Mouse (Mus musculus) heart, adult 9 months (tissue): ENCODE data around the gene Popdc3.
"Not testable (repeated sequence)": the region's sequence is repeated elsewhere in the genome, so short reads cannot be mapped to it uniquely, and the experiment has no call there.

ENCODE experiments used
- DNase-seq, 2 experiments: peaks; one replicate each; pipeline ENCODE4 v3.0.0; 2022; ENCODE audit warnings: low spot score in 2 of 2

The Popdc3 gene

DNA sequence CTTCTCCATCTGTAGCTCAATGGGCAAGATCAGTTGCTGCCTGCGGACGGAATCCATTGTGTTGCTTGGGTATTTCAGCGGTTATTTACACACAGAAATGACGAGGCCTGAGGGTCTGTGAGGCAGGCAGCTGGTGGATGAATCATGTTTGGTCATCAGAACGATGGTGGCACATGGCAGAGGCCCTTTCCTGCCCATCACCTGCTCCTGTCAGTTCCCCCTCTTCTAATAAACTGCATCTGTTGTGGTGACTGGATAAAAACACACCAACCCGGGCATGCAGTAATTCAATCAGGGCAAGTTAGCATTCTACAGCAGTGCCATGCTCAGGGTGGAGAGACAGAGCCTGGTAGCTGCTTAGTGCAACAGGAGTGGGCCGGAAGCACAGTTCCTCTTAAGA lies 133.7 kb downstream of the Popdc3 start:
- DNase-seq: no peak

DNA sequence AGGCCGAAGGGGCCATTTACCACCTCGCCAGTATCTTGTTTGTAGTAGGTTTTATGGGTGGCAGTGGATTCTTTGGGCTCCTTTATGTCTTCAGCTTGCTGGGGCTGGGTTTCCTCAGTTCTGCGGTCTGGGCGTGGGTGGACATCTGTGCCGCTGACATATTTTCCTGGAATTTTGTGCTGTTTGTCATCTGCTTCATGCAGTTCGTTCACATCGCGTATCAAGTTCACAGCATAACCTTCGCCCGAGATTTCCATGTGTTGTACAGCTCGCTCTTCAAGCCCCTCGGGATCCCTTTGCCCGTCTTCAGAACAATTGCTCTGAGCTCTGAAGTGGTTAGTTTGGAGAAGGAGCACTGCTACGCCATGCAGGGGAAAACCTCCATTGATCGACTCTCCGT lies 137.0 kb downstream of the Popdc3 start:
- no peak for DNase-seq

DNA sequence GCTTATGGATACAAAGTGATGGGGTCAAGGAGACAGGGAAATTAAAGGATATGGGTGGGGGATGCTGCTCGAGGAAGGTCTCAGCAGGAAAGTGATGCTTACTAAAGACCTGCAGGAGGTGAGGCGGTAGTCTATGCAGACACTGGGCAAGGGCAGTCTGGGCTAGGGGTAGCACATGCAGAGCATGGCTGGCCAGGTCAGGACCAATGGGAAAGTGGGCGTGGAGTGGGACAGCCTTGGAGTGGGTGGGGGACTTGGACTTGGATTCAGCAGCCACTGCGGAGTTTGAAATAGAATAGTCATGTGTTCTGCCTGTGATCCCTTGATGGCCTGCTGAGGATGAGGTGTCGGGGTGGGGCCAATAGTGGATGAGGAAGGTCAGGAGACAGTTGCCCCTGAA lies 141.0 kb downstream of the Popdc3 start:
- DNase-seq: no peak

DNA sequence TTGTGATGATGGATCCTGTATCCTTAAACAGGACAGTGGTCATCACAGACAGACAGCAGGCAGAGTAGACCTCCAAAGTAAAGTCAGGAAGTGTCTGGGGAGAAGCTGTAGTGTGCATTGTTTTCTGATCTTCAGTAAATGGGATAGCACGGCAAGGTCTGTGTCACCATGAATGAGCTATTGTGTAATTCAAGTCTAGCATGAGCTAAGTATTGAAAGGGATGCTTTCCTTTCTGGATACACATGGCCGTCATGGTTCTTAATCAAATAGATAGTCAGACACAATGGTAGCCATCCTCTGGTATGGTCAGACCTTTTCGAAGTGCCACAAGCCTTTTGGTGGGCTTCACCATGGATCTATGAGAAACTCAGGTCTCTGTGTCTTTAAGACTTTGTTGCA lies 142.4 kb downstream of the Popdc3 start:
- no peak for DNase-seq

DNA sequence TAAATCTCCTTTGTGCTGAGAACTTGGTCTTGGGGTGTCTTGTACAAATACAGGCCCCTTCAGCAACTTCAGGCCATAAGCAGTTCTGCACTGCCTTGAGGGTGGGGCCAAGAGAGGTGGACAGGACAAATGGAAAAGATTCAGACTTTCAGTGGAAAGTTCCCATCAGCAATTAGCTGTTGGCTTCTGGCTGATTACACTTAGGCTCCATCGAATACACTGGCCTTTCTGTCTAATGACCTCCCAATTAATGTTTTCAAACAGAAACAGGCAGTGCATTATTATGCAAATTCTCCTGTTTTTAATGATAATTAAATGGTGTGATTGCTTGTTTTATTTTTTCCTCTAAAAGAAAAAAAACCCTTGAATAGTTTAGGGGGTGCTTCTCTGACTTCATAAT lies 146.3 kb downstream of the Popdc3 start:
- no peak for DNase-seq

DNA sequence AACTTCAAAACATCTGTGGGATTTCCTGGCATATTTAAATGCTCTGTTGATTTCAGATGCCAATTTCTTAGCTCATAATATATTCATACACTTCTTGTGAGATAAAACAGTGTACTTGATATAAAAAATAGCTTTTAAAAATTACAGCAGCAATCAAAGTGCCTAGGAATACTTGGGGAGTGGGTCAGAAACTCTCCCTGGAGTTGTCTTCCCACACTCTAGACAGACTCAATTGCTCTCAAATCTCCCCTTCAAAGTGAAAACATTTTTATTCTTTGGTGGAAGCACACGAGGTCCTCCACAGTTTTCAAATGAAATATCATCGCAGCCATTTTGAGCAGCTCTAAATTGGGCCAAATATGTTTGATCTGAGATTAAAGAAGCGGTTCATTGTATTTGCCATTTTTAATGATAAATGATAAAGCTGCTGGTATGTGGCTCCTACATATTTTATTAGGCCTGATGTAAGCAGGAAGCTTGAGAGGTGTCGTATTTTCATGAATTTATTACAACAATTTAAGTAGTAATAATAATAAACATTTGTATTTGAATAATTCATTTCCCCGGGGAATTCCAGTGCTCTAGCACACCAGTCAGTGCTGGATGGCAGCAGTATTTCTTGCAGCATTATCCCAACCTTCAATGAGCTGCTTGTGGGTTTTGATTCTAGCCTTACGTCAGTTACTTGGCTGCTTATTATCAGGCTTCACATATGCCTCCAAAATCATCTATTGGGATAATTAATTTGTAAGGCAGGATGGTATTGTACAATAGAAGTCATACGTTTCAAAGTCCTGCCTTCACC lies 150.5 kb downstream of the Popdc3 start:
- DNase-seq: no peak

DNA sequence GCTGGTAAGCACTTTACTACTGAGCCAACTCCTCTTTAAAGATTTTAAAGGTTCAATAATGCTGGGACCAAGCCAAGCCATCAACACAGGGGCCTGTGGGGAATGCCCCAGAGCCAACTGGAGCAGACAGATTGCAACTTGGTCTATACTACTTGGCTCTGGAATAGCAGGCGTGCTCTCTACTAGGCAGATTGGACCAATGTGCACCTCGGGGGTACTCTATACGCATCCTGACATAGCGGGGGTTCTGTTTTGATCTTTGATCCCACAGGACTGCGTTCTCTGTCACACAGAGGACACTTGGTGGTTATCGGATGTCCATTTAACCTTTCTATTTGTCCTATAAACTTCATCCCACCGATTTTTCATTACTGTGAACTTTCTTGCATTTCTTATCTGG lies 157.0 kb downstream of the Popdc3 start:
- no peak for DNase-seq

DNA sequence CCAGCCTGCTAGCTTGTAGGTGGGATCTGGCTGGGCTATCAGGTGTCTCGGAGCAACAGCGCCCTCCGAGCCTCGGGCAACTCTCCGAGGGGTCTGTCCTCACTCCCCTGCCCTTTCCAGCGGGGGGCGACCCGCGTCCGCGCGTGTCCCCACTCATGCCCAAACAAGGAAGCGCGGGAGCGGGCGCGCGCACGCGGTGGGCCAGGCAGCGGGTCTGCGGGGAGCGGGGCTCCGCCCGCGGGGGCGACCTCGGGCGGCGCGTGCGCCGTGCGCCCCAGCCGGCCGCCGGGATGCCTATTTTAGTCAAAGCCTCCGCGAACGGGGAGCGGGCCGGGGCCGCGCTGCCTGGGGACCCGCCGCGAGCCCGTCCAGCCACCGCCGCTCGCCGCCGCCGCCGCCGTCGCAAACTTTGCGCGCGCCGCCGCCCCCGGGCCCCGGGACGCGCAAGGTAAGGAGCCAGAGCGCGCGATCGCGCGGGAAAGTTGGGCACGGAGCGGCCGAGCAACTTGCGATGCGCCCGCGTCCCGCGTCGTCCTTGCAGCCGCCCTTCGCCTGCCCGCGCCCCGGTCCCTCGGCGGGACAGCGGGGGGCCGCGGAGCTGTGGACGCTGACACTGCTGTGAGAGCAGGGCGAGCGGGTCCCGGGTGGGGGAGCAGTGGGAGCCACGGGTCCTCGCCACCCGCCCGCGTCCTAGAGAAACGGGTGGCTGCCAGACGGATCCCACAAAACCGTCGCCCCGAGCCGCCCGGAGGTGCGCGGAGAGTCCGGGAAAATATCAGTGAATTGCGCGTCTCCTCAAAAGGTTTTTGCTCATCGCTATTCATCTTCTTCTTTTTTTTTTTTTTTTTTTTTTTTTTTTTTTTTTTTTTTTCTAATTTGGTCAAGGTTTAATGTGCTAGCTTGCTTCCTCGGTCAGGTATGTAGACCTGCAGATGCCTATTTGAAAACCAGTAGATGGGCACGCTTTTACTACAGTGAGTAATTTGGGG lies 157.8 kb downstream of the Popdc3 start, which contains the start of gene Bves:
TSS of gene Bves (plus strand) at position 339 of the 989 bp plus-strand sequence.
- DNase-seq: peak; percentile 29 to 36

DNA sequence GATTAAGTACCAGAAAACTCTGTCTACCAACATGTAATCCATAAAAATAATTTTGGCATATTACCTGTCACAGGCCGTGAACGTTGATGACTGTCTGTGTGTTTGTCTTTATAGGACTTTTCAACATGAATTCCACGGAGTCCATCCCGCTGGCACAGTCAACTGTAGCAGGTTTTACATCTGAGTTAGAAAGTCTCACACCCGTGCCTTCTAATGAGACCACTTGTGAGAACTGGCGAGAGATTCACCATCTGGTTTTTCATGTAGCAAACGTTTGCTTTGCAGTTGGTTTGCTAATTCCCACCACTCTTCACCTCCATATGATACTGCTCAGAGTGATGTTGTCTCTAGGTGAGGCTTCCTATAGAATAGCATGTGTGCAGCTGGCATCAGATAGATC lies 161.2 kb downstream of the Popdc3 start:
- DNase-seq: no peak

DNA sequence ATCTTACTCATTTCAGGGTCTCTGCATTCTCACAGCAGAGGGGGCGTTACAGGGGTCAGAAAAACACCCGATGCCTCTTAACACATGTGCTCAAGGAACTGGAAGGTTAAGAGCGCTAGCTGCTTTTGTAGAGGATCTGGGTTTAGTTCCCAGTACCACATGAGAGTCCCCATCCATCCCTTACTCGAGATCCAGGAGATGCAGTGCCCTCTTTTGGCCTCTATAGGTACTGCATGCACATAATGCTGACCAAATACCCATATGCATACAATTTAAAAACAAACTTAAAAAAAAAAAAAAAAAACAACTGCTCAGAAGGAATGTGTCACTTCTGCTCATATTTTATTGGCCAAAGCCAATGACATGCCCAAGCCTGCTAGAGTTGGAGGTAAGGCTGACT lies 166.5 kb downstream of the Popdc3 start:
- no peak for DNase-seq

DNA sequence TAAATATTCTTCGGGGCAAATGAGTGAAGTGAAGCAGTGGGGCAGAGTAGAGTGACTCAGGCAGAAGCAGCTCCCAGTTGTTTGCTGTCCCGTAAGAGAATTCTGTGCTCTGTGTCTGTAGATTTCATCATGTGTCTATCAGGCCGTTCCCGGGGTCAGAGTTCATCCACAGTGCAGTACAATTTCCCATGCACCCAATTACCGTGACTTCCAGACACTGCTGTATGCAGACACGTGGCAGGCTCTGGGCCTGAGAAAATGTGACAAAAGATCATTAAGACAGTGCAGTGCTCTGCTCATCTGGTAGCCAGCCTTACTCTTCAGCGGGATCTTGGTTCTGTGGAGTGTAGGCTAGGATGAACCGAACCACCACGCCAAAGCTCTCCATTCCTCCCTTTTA lies 167.3 kb downstream of the Popdc3 start:
- DNase-seq: no peak

DNA sequence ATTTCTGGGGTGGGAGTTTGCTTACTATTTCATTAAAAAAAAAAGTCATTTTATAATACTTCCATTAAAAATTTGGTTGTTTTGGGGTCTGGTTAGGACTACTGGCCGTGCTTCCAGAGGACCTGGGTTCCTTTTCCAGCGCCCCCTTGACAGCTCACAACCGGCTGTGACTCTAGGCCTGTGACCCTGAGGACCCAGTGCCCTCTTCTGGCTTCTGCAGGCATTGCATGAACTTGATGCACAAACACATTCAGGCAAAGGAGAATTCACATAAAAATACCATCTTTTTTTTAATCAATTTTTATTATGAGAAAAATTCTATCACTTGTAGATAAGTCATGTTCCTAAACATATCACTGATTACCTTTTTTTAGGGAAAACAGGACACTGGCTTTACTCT lies 170.2 kb downstream of the Popdc3 start:
- DNase-seq: not testable (repeated sequence)

DNA sequence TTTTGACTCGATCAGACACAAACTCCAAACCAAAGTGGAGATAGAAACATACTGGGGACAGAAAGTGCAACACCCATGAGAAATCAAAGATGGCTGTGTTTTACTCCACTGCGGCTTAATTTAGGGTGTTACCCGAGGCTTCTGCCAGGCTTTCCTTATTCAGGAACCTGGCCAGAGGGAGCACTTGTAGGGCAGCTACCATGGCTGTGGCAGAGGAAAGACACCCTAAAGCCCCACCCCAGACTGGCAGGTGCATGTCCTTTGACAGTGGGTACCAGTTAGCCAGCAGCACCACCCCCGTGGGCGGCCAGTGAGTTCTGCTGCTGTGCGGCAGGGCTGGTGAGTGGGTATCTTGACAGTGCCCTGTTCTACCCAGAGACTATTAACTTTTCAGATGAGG lies 178.2 kb downstream of the Popdc3 start:
- no peak for DNase-seq

DNA sequence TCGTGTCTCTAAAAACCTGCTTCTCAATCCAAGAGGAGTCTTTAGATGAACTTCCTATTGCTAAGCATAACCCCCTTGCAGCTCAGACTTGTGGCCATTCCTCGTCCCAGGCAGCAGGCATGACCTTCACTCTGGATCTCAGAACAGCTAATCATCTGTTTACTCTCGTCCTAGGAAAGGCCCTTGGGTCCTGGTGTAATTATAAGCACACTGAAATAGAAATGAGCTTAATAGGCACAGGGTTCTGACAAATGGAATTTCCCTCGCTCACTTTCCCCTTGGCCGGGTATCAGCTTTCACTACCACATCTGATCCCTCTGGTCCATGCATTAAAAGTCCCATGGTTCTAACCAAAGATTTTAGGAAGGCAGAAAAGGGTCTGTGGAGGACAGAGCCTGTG lies 185.5 kb downstream of the Popdc3 start:
- DNase-seq: peak; percentile 55 to 65

DNA sequence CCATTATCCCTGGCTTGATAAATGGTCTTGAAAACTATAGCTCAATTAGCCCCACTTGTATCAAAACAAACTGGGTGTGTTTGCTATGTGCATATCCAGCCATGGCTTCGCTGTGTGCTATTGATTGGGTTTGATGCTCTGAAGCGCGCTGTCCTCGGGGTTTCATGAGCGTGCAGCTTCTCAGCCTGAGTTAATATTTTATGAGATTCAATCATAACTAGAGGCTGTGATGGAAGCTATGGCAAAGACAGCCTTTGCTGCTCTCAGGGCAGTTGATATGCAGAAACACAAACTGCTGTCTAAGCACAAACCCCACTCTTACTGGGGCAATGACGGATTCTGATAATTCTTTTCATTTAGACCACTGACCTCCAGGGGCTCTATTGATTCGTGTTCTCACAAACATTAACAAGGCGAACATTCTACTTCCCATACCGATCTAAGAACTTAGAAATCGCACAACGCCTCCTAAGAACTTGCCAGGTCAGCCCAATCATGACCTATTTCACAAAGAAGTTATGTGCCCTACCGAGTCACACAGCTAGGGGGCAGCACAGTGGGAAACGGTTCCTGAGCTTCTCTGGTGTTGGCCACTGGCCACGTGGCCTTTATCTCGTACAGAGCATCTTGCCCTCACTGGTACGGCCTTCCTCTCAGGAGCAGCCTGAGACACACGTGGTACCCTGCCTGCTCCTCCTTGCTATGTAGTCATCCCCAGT lies 189.2 kb downstream of the Popdc3 start:
- no peak for DNase-seq
